Mouse (Mus musculus): Measurements from ENCODE around the gene Dclk1. TPM values are rescaled to one million over a fixed set of nuclear protein-coding genes. Genes with fewer than 3 reads are reported as not detected.
A peak's percentile ranks its signal among the peaks of the same experiment; 100 is the strongest.

Gene Dclk1
- polyA plus RNA-seq, 1 experiment from 2014 or later: 30.0 TPM

- H3K36me3 ChIP-seq (ENCODE audit: insufficient read depth, low read length): no peaks in the 10 kb centered on the region
- no peak overlapping the region for H3K9ac ChIP-seq (replicated peaks; ENCODE audit: low read length)
- ATAC-seq (ENCODE audit: low FRiP score, low TSS enrichment): no peak
- H3K27ac ChIP-seq (ENCODE audit: low read length): no peak overlapping the region
- peaks cover 9% of the 10 kb centered on the region for H3K4me1 ChIP-seq (ENCODE audit: insufficient read depth, low read length)
- WGBS: 86% methylated on average over 4 of the region's 4 CpGs
- no peak overlapping the region for H3K4me2 ChIP-seq (replicated peaks; ENCODE audit: low read depth, low read length)
- no peaks in the 10 kb centered on the region for H3K9me3 ChIP-seq (ENCODE audit: low read length)
- no peaks in the 10 kb centered on the region for H3K27me3 ChIP-seq (ENCODE audit: insufficient read depth, low read length)
- no peak overlapping the region for H3K4me3 ChIP-seq (ENCODE audit: low read length)
Observed at GRCm38 (mm10) chr3:55342445-55342844, 100.3 kb downstream of the Dclk1 start.

- Histone ChIP-seq H3K4me2 (replicated peaks; ENCODE audit: low read depth, low read length) (peak overlapping the region; percentile 28), H3K4me3 (ENCODE audit: low read length) (no peak overlapping the region)
Observed at GRCm38 (mm10) chr3:55347371-55348025, 105.3 kb downstream of the Dclk1 start.

GRCm38 (mm10) chr3:55348026-55348390 lies 105.8 kb downstream of the Dclk1 start:
- H3K27ac ChIP-seq (ENCODE audit: low read length): no peak overlapping the region
- no peaks in the 10 kb centered on the region for H3K36me3 ChIP-seq (ENCODE audit: insufficient read depth, low read length)
- H3K9me3 ChIP-seq (ENCODE audit: low read length): no peaks in the 10 kb centered on the region
- WGBS: 78% methylated on average over 5 of the region's 5 CpGs
- no peak for ATAC-seq (ENCODE audit: low FRiP score, low TSS enrichment)
- no peak overlapping the region for H3K4me3 ChIP-seq (ENCODE audit: low read length)
- no peak overlapping the region for H3K9ac ChIP-seq (replicated peaks; ENCODE audit: low read length)
- H3K4me1 ChIP-seq (ENCODE audit: insufficient read depth, low read length): peaks cover 17% of the 10 kb centered on the region
- peak overlapping the region; percentile 28; the same call in 1 of the 2 replicates for H3K4me2 ChIP-seq (replicated peaks; ENCODE audit: low read depth, low read length)
- H3K27me3 ChIP-seq (ENCODE audit: insufficient read depth, low read length): no peaks in the 10 kb centered on the region

More at GRCm38 (mm10) chr3:55347371-55348025, 105.3 kb downstream of the Dclk1 start:
- Histone ChIP-seq H3K27me3 (ENCODE audit: insufficient read depth, low read length) (no peaks in the 10 kb centered on the region), H3K4me1 (ENCODE audit: insufficient read depth, low read length) (peaks cover 17% of the 10 kb centered on the region), H3K36me3 (ENCODE audit: insufficient read depth, low read length) (no peaks in the 10 kb centered on the region), H3K27ac (ENCODE audit: low read length) (peak overlapping the region; percentile 47; the same call in 1 of the 2 replicates), H3K9me3 (ENCODE audit: low read length) (no peaks in the 10 kb centered on the region), H3K9ac (replicated peaks; ENCODE audit: low read length) (no peak overlapping the region)
- WGBS: 25% methylated on average over 16 of the region's 16 CpGs
- peak; percentile 43; the same call in 1 of the 2 replicates for ATAC-seq (ENCODE audit: low FRiP score, low TSS enrichment)

GRCm38 (mm10) chr3:55350194-55350593 lies 108.0 kb downstream of the Dclk1 start:
- no peaks in the 10 kb centered on the region for H3K9me3 ChIP-seq (ENCODE audit: low read length)
- ATAC-seq (ENCODE audit: low FRiP score, low TSS enrichment): no peak
- H3K4me1 ChIP-seq (ENCODE audit: insufficient read depth, low read length): peaks cover 27% of the 10 kb centered on the region
- no peak overlapping the region for H3K9ac ChIP-seq (replicated peaks; ENCODE audit: low read length)
- H3K36me3 ChIP-seq (ENCODE audit: insufficient read depth, low read length): no peaks in the 10 kb centered on the region
- no peaks in the 10 kb centered on the region for H3K27me3 ChIP-seq (ENCODE audit: insufficient read depth, low read length)
- no peak overlapping the region for H3K4me2 ChIP-seq (replicated peaks; ENCODE audit: low read depth, low read length)
- H3K4me3 ChIP-seq (ENCODE audit: low read length): no peak overlapping the region
- 79% methylated on average over 2 of the region's 2 CpGs for WGBS
- no peak overlapping the region for H3K27ac ChIP-seq (ENCODE audit: low read length)

- Histone ChIP-seq H3K9ac (replicated peaks; ENCODE audit: low read length) (no peak overlapping the region), H3K4me3 (ENCODE audit: low read length) (no peak overlapping the region), H3K27ac (ENCODE audit: low read length) (no peak overlapping the region), H3K36me3 (ENCODE audit: insufficient read depth, low read length) (no peaks in the 10 kb centered on the region), H3K4me2 (replicated peaks; ENCODE audit: low read depth, low read length) (no peak overlapping the region), H3K9me3 (ENCODE audit: low read length) (no peaks in the 10 kb centered on the region), H3K4me1 (ENCODE audit: insufficient read depth, low read length) (peaks cover 27% of the 10 kb centered on the region), H3K27me3 (ENCODE audit: insufficient read depth, low read length) (no peaks in the 10 kb centered on the region)
- ATAC-seq (ENCODE audit: low FRiP score, low TSS enrichment): no peak
- WGBS: 75% methylated on average over 13 of the region's 13 CpGs
Observed at GRCm38 (mm10) chr3:55351281-55352052, 109.3 kb downstream of the Dclk1 start.

GRCm38 (mm10) chr3:55352529-55352928 lies 110.4 kb downstream of the Dclk1 start:
- 88% methylated on average over 14 of the region's 14 CpGs for WGBS
- H3K9ac ChIP-seq (replicated peaks; ENCODE audit: low read length): no peak overlapping the region
- ATAC-seq (ENCODE audit: low FRiP score, low TSS enrichment): no peak
- no peak overlapping the region for H3K4me2 ChIP-seq (replicated peaks; ENCODE audit: low read depth, low read length)
- H3K27ac ChIP-seq (ENCODE audit: low read length): no peak overlapping the region
- no peaks in the 10 kb centered on the region for H3K9me3 ChIP-seq (ENCODE audit: low read length)
- no peak overlapping the region for H3K4me3 ChIP-seq (ENCODE audit: low read length)
- no peaks in the 10 kb centered on the region for H3K27me3 ChIP-seq (ENCODE audit: insufficient read depth, low read length)
- peaks cover 18% of the 10 kb centered on the region for H3K4me1 ChIP-seq (ENCODE audit: insufficient read depth, low read length)
- no peaks in the 10 kb centered on the region for H3K36me3 ChIP-seq (ENCODE audit: insufficient read depth, low read length)

- H3K9me3 ChIP-seq (ENCODE audit: low read length): no peaks in the 10 kb centered on the region
- no peaks in the 10 kb centered on the region for H3K36me3 ChIP-seq (ENCODE audit: insufficient read depth, low read length)
- H3K4me2 ChIP-seq (replicated peaks; ENCODE audit: low read depth, low read length): no peak overlapping the region
- no peak overlapping the region for H3K4me3 ChIP-seq (ENCODE audit: low read length)
- peaks cover 11% of the 10 kb centered on the region for H3K4me1 ChIP-seq (ENCODE audit: insufficient read depth, low read length)
- no peaks in the 10 kb centered on the region for H3K27me3 ChIP-seq (ENCODE audit: insufficient read depth, low read length)
- WGBS: 85% methylated on average over 9 of the region's 9 CpGs
- no peak for ATAC-seq (ENCODE audit: low FRiP score, low TSS enrichment)
- no peak overlapping the region for H3K27ac ChIP-seq (ENCODE audit: low read length)
- H3K9ac ChIP-seq (replicated peaks; ENCODE audit: low read length): no peak overlapping the region
Observed at GRCm38 (mm10) chr3:55353169-55353568, 111.0 kb downstream of the Dclk1 start.

GRCm38 (mm10) chr3:55353909-55354511 lies 111.8 kb downstream of the Dclk1 start:
- H3K27ac ChIP-seq (ENCODE audit: low read length): peak overlapping the region; percentile 3
- no peak overlapping the region for H3K4me2 ChIP-seq (replicated peaks; ENCODE audit: low read depth, low read length)
- H3K4me1 ChIP-seq (ENCODE audit: insufficient read depth, low read length): peaks cover 10% of the 10 kb centered on the region
- 28% methylated on average over 13 of the region's 13 CpGs for WGBS
- no peaks in the 10 kb centered on the region for H3K9me3 ChIP-seq (ENCODE audit: low read length)
- H3K27me3 ChIP-seq (ENCODE audit: insufficient read depth, low read length): no peaks in the 10 kb centered on the region
- H3K4me3 ChIP-seq (ENCODE audit: low read length): no peak overlapping the region
- H3K36me3 ChIP-seq (ENCODE audit: insufficient read depth, low read length): no peaks in the 10 kb centered on the region
- no peak overlapping the region for H3K9ac ChIP-seq (replicated peaks; ENCODE audit: low read length)
- peak; percentile 53 for ATAC-seq (ENCODE audit: low FRiP score, low TSS enrichment)

GRCm38 (mm10) chr3:55354765-55355164 lies 112.6 kb downstream of the Dclk1 start:
- Histone ChIP-seq H3K36me3 (ENCODE audit: insufficient read depth, low read length) (no peaks in the 10 kb centered on the region), H3K27me3 (ENCODE audit: insufficient read depth, low read length) (no peaks in the 10 kb centered on the region), H3K4me2 (replicated peaks; ENCODE audit: low read depth, low read length) (0 out of 2 replicates have a peak overlapping the region, but pooled peaks have one; percentile 4), H3K27ac (ENCODE audit: low read length) (no peak overlapping the region), H3K4me3 (ENCODE audit: low read length) (no peak overlapping the region), H3K9ac (replicated peaks; ENCODE audit: low read length) (no peak overlapping the region), H3K9me3 (ENCODE audit: low read length) (no peaks in the 10 kb centered on the region), H3K4me1 (ENCODE audit: insufficient read depth, low read length) (peaks cover 10% of the 10 kb centered on the region)
- 32% methylated on average over 3 of the region's 3 CpGs for WGBS
- ATAC-seq (ENCODE audit: low FRiP score, low TSS enrichment): no peak

GRCm38 (mm10) chr3:55358486-55358885 lies 116.3 kb downstream of the Dclk1 start:
- no peak overlapping the region for H3K4me3 ChIP-seq (ENCODE audit: low read length)
- H3K4me2 ChIP-seq (replicated peaks; ENCODE audit: low read depth, low read length): no peak overlapping the region
- H3K36me3 ChIP-seq (ENCODE audit: insufficient read depth, low read length): no peaks in the 10 kb centered on the region
- H3K9ac ChIP-seq (replicated peaks; ENCODE audit: low read length): no peak overlapping the region
- H3K27ac ChIP-seq (ENCODE audit: low read length): no peak overlapping the region
- peaks cover 10% of the 10 kb centered on the region for H3K4me1 ChIP-seq (ENCODE audit: insufficient read depth, low read length)
- 87% methylated on average over 8 of the region's 8 CpGs for WGBS
- H3K27me3 ChIP-seq (ENCODE audit: insufficient read depth, low read length): no peaks in the 10 kb centered on the region
- ATAC-seq (ENCODE audit: low FRiP score, low TSS enrichment): no peak
- no peaks in the 10 kb centered on the region for H3K9me3 ChIP-seq (ENCODE audit: low read length)
